Mouse (Mus musculus) neural tube, embryonic 14.5 days (tissue): ENCODE measurements around the gene Pard6b. TPM values are rescaled to one million over a fixed set of nuclear protein-coding genes. Genes with fewer than 3 reads are reported as not detected.
A peak's percentile ranks its signal among the peaks of the same experiment; 100 is the strongest.

Source experiments
- ATAC-seq: fragments of 200-750 bp; cut with Nextera tagmentation; 2 replicates; pipeline ENCODE4 v1.8.0; 2017; ENCODE audit warnings: low read depth, mild to moderate bottlenecking, moderate TSS enrichment, moderate library complexity
- H3K27ac ChIP-seq: fragments of 300-500 bp; sonication (generic); 2 replicates; pipeline ENCODE4 v1.5.1; 2014; ENCODE audit warnings: low read depth, mild to moderate bottlenecking, control low read depth, low read length, moderate library complexity, mixed read lengths
- H3K27me3 ChIP-seq: fragments of 300-500 bp; sonication (generic); 2 replicates; pipeline ENCODE4 v1.6.1; 2014; ENCODE audit warnings: low read length; ENCODE audit not compliant: control insufficient read depth, insufficient read depth
- H3K36me3 ChIP-seq: fragments of 300-500 bp; sonication (generic); 2 replicates; pipeline ENCODE4 v1.6.1; 2014; ENCODE audit warnings: low read length, mixed read lengths; ENCODE audit not compliant: control insufficient read depth, insufficient read depth
- H3K4me1 ChIP-seq: fragments of 300-500 bp; sonication (generic); 2 replicates; pipeline ENCODE4 v1.6.1; 2014; ENCODE audit warnings: low read length; ENCODE audit not compliant: control insufficient read depth, insufficient read depth
- H3K4me2 ChIP-seq: fragments of 300-500 bp; sonication (generic); 2 replicates; pipeline ENCODE4 v1.6.1; 2014; ENCODE audit warnings: mild to moderate bottlenecking, low read depth, low read length, control low read depth
- H3K4me3 ChIP-seq: fragments of 300-500 bp; sonication (generic); 2 replicates; pipeline ENCODE4 v1.5.1; 2014; ENCODE audit warnings: low read depth, low read length, control low read depth, mixed read lengths
- H3K9ac ChIP-seq: fragments of 300-500 bp; sonication (generic); replicated peaks from 2 replicates; pipeline ENCODE4 v1.6.1; 2014; ENCODE audit warnings: low read depth, mild to moderate bottlenecking, control low read depth, low read length, mixed read lengths
- H3K9me3 ChIP-seq: fragments of 300-500 bp; sonication (generic); 2 replicates; pipeline ENCODE4 v1.6.1; 2016; ENCODE audit warnings: low read length; ENCODE audit not compliant: control insufficient read depth
- WGBS: fragments of 180-500 bp; shearing (Covaris S2); extraction: QIAGEN DNeasy Blood & Tissue Kit; methylation state at CpG from one replicate; pipeline ENCODE4 v1.1.7; 2014; 5-methylcytosine and 5-hydroxymethylcytosine counted together
- polyA plus RNA-seq: library from polyadenylated mRNA; unstranded; fragments of >200 nt; fragmentation: Nextera tagmentation; extraction: Ambion mirVana; gene quantifications from 2 replicates; pipeline ENCODE4 v1.2.1, GENCODE M21; 2014

Pard6b gene
- polyA plus RNA-seq, 1 experiment from 2014 or later, result 8.5 TPM

DNA sequence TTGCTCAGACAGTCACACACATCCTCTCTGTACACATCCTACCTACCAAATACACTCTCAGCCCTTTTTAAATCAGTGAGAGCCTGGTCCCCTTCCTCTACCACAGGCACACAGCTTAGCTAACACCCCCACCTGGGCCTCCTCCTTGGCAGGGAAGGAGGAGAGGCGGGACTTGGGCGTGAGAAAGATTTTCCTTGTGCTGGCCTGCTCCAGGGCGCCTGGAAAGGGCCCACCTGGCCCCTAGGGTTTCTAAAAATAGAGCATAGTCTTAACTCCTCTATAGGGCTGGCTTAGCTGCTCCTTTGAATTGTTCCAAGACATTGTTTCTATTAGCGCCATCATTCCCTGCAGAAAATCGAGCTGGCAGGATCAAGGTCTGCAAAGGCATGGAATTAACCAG is 35.0 kb upstream of the Pard6b start:
- no peak for ATAC-seq
- H3K27ac ChIP-seq, result no peak overlapping the region
- peaks cover 11% of the 10 kb centered on the region for H3K27me3 ChIP-seq
- H3K4me1 ChIP-seq, result peaks cover 8% of the 10 kb centered on the region
- no peaks in the 10 kb centered on the region for H3K9me3 ChIP-seq
- WGBS, result 47% methylated on average over 5 of the region's 5 CpGs
- no peak overlapping the region for H3K4me3 ChIP-seq
- no peak overlapping the region for H3K9ac ChIP-seq
- no peaks in the 10 kb centered on the region for H3K36me3 ChIP-seq
- no peak overlapping the region for H3K4me2 ChIP-seq

DNA sequence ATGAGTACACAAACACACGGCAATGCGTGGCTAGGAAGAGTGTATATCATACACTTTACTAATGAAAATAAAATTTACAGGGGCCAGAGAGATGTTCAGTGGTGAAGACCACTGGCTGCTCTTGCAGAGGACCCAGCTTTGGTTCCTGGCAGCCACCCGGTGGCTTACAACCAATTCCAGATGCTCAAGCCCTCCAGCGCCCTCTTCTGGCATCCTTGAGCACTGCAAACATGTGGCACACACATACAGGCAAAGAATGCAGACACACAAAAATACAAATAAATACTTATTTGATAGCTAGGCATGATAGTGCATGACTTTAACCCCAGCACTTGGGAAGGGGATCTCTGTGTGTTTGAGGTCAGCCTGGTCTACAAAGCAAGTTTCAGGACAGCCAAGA is 34.3 kb upstream of the Pard6b start:
- ATAC-seq, result no peak
- H3K36me3 ChIP-seq, result no peaks in the 10 kb centered on the region
- H3K4me2 ChIP-seq, result no peak overlapping the region
- H3K4me3 ChIP-seq, result no peak overlapping the region
- H3K27ac ChIP-seq, result no peak overlapping the region
- H3K4me1 ChIP-seq, result peaks cover 8% of the 10 kb centered on the region
- 77% methylated on average over 4 of the region's 4 CpGs for WGBS
- H3K9me3 ChIP-seq, result no peaks in the 10 kb centered on the region
- no peak overlapping the region for H3K9ac ChIP-seq
- peaks cover 17% of the 10 kb centered on the region for H3K27me3 ChIP-seq

DNA sequence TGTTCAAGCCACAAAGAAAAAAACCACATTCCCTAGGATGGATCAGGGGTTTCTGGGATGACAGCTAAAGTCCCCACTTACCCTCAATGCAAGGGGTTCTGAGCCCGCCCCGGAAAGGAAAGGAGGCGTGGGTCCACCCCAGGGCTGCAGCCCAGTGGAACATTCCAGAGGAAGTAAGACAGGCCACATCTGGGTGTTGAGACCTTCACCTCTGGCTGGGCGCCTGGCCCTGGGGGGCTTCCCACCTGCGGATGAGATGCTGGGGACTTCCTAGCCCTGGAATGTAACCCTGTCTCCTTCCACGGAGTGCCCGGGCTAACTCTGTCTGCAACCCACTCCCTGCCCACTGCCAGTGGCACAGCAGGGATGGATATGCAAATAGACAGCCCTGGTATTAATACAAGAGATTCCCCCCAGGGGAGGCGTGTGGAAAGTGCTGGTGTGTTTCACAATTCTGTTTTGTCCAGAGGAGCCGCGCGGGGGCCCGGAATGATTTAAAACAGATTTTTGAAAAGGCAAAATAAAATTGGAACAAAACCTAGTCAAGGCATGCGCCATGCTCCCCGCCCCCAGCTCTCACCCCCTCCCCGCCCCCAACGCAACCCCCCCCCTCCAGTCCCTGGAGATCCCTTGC is 31.7 kb upstream of the Pard6b start:
- Histone ChIP-seq H3K27ac (no peak overlapping the region), H3K27me3 (peaks cover 21% of the 10 kb centered on the region), H3K4me1 (peaks cover 8% of the 10 kb centered on the region), H3K4me3 (no peak overlapping the region), H3K9me3 (no peaks in the 10 kb centered on the region), H3K4me2 (no peak overlapping the region), H3K36me3 (no peaks in the 10 kb centered on the region), H3K9ac (no peak overlapping the region)
- no peak for ATAC-seq
- WGBS, result 18% methylated on average over 16 of the region's 16 CpGs

GRCm38 (mm10) chr2:168050000-168050942 is 30.5 kb upstream of the Pard6b start:
- under 1% methylated on average over 56 of the region's 56 CpGs for WGBS
- H3K27ac ChIP-seq, result no peak overlapping the region
- peak overlapping the region; percentile 57 for H3K4me2 ChIP-seq
- H3K36me3 ChIP-seq, result no peaks in the 10 kb centered on the region
- H3K9me3 ChIP-seq, result no peaks in the 10 kb centered on the region
- H3K27me3 ChIP-seq, result peaks cover 21% of the 10 kb centered on the region
- no peak for ATAC-seq
- H3K4me3 ChIP-seq, result peak overlapping the region; percentile 29
- H3K4me1 ChIP-seq, result peaks cover 8% of the 10 kb centered on the region
- H3K9ac ChIP-seq, result peak overlapping the region; percentile 48; the same call in 1 of the 2 replicates

GRCm38 (mm10) chr2:168052156-168052555 is 28.6 kb upstream of the Pard6b start:
- WGBS, result 96% methylated on average over 1 of the region's 1 CpGs

GRCm38 (mm10) chr2:168052689-168053088 is 28.1 kb upstream of the Pard6b start:
- Histone ChIP-seq H3K9ac (no peak overlapping the region), H3K4me3 (no peak overlapping the region), H3K9me3 (no peaks in the 10 kb centered on the region), H3K36me3 (no peaks in the 10 kb centered on the region), H3K4me2 (no peak overlapping the region), H3K27ac (no peak overlapping the region), H3K4me1 (peaks cover 8% of the 10 kb centered on the region), H3K27me3 (peaks cover 21% of the 10 kb centered on the region)
- ATAC-seq, result no peak
- 22% methylated on average over 2 of the region's 2 CpGs for WGBS

More at GRCm38 (mm10) chr2:168052156-168052555, 28.6 kb upstream of the Pard6b start:
- no peak for ATAC-seq
- H3K9ac ChIP-seq, result no peak overlapping the region
- no peaks in the 10 kb centered on the region for H3K9me3 ChIP-seq
- no peaks in the 10 kb centered on the region for H3K36me3 ChIP-seq
- H3K4me1 ChIP-seq, result peaks cover 8% of the 10 kb centered on the region
- H3K4me3 ChIP-seq, result no peak overlapping the region
- H3K27me3 ChIP-seq, result peaks cover 21% of the 10 kb centered on the region
- no peak overlapping the region for H3K4me2 ChIP-seq
- H3K27ac ChIP-seq, result no peak overlapping the region

DNA sequence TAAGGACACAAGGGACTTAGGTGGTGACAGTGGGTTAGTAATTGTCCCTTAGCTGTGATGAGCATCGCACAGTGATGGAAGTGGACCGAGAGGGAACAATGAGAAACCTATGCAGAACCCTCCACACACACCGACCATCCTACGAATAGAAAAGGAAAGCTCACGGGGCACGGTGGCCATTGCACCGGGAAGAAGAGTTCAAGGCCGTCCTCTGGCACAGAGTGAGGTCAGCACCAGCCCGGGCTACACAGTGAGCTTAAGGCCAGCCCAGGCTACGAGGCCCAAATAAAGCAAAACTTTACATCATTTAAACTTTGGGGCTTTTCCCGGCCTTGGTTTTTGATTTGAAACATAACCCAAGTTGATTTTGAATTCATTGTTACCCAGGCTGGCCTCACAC is 26.7 kb upstream of the Pard6b start:
- H3K4me2 ChIP-seq, result no peak overlapping the region

GRCm38 (mm10) chr2:168055910-168056665 is 24.7 kb upstream of the Pard6b start:
- Histone ChIP-seq H3K27me3 (peaks cover 8% of the 10 kb centered on the region; the same call in 1 of the 2 replicates), H3K4me2 (no peak overlapping the region), H3K9ac (no peak overlapping the region), H3K4me3 (no peak overlapping the region), H3K36me3 (no peaks in the 10 kb centered on the region), H3K9me3 (no peaks in the 10 kb centered on the region), H3K4me1 (no peaks in the 10 kb centered on the region), H3K27ac (no peak overlapping the region)
- WGBS, result 47% methylated on average over 14 of the region's 14 CpGs
- ATAC-seq, result no peak

More for the DNA sequence above, 26.7 kb upstream of the Pard6b start:
- no peak for ATAC-seq
- Histone ChIP-seq H3K27me3 (peaks cover 20% of the 10 kb centered on the region), H3K4me3 (no peak overlapping the region), H3K9me3 (no peaks in the 10 kb centered on the region), H3K36me3 (no peaks in the 10 kb centered on the region), H3K4me1 (peaks cover 8% of the 10 kb centered on the region), H3K9ac (no peak overlapping the region), H3K27ac (no peak overlapping the region)
- WGBS, result 94% methylated on average over 11 of the region's 11 CpGs
